Mouse (Mus musculus) T-helper 1 cell (primary cell): ENCODE measurements around the gene Gm8765.
"Not testable (repeated sequence)": the region's sequence is repeated elsewhere in the genome, so short reads cannot be mapped to it uniquely, and the experiment has no call there.

Experiments
- in situ Hi-C: fragments of 300-600 bp; cut with MboI, MseI; formaldehyde crosslinking; loops from one replicate; pipeline ENCODE4 v1.15.1; 2025; ENCODE audit warnings: high pct_unique_total_duplicates

Gene Gm8765

GRCm38 (mm10) chr13:50698012-50698411 is at the start of gene Gm8765:
TSS of gene Gm8765 (plus strand) at chr13:50698312.
- in situ Hi-C loops: not testable (repeated sequence)

- in situ Hi-C loops: not testable (repeated sequence)
Measured at GRCm38 (mm10) chr13:50648771-50649170, 49.3 kb upstream of the Gm8765 start.

- in situ Hi-C loops: not testable (repeated sequence)
Measured at GRCm38 (mm10) chr13:50750282-50750681, 52.2 kb downstream of the Gm8765 start.

- in situ Hi-C loops: no loop called here
Measured at GRCm38 (mm10) chr13:50751732-50752131, 53.6 kb downstream of the Gm8765 start.

- in situ Hi-C loops: not testable (repeated sequence)
Measured at GRCm38 (mm10) chr13:50752961-50753360, 54.8 kb downstream of the Gm8765 start.
